Mouse (Mus musculus) lung, adult 18-20 months (tissue): ENCODE measurements around the gene Defb45.

Experiments
- DNase-seq, 2 experiments: peaks; one replicate each; pipeline ENCODE4 v3.0.0; 2022; ENCODE audit warnings: mixed read lengths in 2 of 2

Defb45 gene

DNA sequence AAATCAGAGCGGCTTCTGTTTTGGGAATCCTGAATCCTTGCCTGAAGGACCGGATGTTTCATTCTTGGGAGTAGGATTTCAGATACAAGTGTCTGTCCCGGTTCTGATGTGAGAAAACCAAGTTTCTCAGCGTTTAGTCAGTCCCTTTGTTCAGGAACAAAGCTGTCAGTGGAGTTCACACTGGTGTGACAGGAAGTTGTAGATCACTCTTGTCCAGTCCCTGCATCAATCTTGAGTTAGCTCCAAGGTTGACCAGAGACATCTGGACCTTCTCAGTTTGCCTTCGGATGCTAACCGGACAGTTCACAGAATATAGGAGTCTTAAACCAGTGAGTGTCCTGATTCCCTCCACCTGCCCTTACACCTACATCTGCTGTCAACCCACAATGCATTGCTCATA lies 8.5 kb upstream of the Defb45 start:
- no peak for DNase-seq

DNA sequence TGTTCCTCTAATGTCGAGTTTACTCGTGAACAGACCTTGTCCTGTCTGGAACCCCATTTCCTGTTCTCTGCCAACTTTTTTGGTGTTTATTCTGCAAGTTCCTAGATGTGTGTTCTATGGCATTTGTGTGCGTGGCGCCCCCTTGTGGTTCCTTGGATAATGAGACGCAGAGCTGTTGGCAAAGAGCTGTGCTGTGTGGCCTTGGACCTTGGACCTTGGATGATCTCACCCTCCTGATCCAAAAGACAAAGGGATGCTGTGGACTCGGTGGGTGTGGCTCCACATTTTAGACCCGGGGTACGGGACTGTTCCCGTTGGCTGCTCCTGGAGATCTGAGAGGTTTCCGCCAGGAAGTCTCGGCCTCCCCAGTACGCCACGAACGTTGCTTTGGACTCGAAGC lies 4.9 kb upstream of the Defb45 start, which contains the start of gene Defb36:
TSS of gene Defb36 (plus strand) at position 271 of the 400 bp plus-strand sequence.
- no peak for DNase-seq

DNA sequence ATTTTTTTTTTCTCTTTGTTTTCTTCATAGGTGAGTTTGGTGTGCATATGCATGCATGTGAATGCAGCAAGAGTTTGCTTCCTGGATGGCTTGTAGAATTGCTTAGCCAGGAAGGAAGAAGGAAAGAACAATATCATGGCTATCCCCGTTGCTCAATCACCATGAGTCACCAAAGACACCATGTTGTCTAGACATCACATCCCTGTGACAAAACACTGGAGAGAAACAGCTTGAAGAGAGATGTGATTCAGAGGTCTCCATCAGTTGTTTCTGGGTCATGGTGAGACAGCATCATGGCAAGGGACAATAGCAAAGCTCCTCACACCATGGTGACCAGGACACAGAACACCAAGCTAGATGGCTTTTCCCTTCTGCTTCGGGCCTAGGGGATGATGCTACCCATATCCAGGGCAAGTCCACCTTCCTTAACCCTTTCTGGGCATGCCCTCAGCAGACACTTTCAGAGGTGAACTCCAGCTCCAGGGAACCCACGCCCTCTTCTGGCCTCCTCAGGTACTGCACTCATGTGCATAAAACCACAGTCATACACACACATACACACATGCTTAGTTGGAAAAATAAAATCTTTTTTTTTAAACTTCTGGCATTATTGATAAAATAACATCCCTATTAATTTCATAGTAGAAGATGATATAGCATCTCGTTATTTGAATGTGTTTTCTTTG lies 2.2 kb upstream of the Defb45 start:
- DNase-seq = no peak

DNA sequence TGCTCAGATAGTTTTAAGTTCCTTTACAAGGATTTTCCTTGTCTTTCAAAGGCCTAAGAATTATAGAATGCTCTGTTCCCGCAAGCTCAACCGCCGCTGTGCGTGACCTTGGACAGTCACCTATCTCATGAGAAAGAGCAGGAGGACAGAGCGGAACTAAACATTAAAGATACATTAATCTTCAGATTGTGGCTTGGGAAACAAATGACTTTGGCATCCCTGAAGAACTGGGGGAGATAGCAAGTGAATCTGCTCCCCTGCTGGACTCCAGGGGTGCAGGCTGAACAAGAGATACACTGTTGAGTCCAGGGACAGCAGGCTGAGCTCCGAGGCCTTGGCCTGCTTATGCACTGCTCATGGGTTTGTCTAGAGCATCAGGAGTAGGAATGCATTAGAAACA lies 877 bp upstream of the Defb45 start:
- no peak for DNase-seq

DNA sequence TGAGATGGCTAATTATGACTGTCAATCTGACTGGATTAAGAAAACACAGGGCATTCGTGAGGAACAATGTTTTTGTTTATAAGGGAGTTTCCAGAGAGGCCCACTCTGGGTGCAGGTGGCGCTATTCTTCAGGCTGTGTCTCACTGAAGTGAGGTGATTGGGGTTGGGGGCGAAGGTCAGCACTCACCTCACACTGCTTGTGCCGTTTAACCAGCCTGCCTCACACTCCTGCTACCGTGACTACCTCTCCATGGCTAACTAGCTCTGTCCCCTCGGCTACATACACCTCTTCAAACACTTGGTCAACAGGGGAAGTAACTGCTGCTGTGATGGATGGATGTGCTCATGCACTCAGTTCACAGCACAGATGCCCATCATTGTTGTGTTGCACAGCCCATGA lies 10.2 kb downstream of the Defb45 start:
- no peak for DNase-seq

DNA sequence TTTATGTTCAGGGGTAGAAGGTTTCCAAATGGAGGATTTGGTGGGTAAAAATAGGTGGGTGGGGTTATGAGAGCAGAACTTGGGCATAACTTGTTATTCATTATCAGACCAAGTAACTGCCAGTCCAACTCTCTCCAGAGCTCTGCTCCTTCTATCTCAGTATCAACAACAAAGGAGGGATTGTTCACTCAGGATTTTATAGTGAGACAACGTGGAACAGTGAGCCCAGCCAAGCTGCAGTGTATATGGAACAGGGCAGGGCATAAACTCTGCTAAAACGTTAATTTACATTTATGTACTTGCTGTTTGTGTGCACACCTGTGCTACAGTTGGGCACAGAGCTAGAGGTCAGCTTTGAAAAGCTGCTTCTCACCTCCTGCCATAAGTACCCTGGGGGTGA lies 10.7 kb downstream of the Defb45 start:
- DNase-seq = no peak

DNA sequence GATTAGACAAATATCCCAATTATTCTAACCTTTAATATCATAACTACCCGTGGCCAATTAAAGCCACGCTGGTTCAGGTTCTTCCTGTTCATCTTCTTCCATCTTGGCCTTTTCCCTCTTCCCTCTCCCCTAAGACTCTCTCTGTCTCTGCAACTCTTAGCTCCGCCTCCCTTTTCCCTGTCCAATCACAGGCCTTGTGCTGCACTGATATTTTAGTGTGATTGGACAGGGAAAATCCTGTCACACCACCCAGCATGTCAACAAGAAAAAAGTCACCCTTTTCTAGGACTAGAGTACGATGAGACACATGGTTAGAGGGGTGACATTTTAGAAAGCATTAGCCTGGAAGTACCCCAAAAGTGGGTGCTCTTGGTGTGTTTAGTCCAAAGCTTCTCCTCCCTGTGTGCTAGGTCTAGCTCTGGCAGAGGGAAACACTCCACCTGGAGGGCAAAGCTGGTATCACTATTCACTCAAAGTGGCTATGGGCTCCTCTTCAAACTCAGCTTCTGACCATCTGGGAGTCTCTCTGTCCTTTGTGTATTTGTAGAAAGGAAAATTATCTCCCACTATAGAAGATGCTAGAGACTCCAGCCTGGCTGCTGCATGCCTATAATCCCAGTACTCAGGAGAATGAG lies 12.2 kb downstream of the Defb45 start:
- no peak for DNase-seq

DNA sequence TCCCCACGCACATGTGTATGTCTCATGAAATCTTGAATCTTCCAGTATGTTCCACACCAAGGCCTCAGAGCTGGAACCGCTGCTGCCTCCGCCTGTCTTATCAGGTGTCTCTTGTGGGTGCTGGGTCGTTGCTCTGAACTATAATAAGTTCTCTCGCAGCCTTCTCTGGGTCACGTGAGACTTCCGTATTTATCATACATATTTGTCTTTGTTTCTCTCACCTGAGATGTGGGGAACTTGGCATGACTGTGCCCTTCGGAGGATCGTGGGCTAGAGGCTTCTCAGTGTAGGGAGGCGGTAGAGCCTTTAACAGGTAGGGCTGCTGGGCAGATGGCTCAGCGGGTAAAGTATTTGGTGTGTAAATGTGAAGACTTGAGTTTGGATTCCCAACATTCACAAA lies 18.6 kb downstream of the Defb45 start:
- DNase-seq = no peak

DNA sequence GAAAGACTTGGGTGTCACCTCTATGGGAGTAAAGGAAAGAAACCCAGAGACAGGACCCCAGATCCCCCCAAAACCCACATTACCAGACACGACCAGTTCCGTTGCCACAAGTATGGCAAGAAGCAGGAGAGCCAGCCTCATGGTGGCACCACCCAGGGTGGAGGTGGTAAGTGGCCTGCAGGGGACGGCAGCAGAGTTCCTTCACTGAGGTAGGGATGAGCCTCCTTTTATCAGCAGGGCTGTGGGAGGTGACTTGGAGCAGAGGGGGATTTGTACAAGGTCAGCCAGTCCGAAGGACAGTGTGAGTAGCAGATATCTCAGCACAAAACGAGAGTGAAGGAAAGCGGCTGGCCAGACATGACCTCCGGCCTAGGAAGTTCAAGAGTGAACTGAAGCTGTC lies 19.1 kb downstream of the Defb45 start, which contains the start of gene Defb19:
TSS of gene Defb19 (minus strand) at position 206 of the 400 bp plus-strand sequence.
- no peak for DNase-seq

DNA sequence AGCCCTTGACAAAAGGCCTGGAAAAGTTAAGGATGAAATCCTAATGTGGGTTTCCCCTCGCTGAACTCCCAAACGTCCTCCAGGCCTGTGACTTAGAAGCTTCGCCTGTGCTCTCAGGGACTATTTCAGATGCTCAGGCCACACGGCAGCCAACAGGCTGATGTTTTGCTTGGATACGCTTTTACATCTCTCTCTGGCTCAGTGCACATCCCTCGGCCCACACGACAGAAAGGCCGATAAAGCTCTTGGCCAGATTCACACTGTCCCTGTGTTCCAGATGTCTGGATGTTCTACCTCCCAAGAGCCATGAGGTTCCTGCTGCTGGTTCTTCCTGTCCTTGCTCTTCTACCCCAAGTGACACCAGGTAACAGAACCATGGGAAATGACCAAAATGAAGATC lies 25.7 kb downstream of the Defb45 start:
- DNase-seq = no peak

DNA sequence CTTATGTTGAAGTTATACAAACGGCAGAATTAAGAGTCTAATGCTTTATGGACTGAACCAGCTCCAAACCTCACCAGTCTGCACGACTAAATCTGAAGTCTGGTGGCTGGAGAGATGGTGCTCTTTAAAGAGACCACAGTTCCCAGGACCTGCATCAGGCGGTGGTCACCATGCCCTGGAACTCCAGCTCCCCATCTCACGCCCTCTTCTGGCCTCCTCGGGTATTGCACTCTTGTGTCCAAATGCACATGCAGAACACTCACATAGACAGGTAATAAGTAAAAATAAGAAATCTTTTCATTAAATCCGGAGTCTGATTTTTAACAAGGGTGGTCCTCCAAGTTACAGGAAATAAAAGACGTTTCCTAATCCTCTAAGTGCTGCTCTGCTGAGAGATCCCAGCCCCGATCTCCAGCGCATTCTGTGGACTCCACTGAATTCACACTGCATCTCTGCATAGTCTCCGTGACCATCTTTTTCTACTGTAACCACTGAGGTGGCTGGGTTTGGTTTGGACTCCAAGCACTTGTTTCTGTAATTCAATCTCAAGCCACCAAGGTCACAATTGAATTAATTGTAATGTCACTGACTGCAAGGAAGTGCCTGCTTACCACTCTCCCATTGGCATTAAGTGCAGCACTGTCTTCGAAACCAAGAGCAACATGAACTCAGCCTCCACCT lies 26.9 kb downstream of the Defb45 start, which contains the start of gene Defb21:
TSS of gene Defb21 (plus strand) at position 631 of the 681 bp plus-strand sequence.
- no peak for DNase-seq

DNA sequence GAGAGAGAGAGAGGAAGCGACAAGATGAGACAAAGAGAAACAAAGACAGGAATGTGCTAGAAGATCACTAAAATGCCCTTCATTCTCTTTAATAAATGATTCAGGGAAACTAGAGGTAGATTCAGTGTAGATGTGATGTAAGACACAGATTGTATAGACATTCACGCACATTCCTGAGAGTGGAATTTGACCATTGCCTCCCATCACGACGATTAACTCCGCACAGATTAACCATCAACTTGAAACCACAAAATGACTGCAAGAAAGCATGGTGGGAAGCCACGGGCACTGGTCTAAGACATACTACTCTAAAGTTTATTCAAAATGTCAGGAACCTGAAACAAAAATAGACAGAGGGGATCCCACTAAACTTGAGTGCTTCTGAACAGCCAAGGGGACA lies 28.9 kb downstream of the Defb45 start:
- DNase-seq = no peak

DNA sequence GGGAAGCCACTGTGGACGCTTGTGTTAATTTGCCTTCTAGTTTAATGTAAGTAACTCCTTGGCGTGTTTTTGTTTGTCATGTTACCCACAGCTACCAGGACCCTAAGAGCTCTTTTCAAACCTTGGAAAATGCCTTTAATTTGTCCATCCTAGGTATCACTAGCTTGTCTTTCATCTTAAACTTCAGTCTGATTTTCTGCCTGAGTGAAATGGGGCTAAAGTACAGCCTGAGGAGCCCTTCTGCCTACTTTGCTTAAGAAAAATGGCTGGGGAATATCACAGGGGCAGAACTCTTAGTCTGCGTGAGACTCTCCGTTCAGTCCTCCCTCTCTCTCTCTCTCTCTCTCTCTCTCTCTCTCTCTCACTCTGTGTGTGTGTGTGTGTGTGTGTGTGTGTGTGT lies 29.3 kb downstream of the Defb45 start:
- no peak for DNase-seq

DNA sequence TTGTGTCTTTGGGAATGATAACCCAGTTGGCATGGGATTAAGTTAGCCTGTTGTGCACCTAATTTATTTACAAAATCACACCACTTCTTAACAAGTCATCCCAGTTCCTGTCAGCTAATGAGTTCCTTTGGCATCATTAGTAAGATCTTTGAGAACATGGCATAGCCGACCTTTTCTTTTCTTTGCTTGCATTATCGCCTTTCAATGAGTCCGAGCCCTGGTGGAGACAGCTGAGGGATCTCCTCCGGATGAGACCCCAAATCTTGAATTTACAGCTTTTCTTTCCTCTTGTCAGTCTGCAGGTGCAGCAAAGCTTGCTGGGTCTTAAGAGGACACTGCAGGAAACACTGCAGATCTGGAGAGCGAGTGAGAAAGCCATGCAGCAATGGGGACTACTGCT lies 30.2 kb downstream of the Defb45 start, which contains the start of gene Gm17416:
TSS of gene Gm17416 (plus strand) at position 301 of the 400 bp plus-strand sequence.
- no peak for DNase-seq

DNA sequence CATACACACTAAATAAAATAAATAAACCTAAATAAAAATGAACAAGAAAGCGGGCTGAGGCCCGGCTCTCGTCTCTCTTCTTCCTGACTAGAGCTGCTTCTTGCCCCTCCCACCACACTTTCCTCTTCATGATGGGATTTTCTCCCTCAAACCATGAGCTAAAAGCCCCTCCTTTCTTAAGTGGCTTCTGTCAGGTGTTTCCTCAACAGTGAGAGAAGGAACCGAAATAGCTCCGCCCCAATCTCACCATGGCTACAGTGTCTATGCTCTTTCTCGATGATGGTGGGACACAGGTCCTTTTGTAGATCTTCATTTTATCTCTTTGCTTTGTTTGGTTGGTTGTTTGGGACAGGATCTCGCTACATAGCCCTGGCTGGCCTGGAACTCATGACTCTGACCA lies 42.5 kb downstream of the Defb45 start:
- no peak for DNase-seq

DNA sequence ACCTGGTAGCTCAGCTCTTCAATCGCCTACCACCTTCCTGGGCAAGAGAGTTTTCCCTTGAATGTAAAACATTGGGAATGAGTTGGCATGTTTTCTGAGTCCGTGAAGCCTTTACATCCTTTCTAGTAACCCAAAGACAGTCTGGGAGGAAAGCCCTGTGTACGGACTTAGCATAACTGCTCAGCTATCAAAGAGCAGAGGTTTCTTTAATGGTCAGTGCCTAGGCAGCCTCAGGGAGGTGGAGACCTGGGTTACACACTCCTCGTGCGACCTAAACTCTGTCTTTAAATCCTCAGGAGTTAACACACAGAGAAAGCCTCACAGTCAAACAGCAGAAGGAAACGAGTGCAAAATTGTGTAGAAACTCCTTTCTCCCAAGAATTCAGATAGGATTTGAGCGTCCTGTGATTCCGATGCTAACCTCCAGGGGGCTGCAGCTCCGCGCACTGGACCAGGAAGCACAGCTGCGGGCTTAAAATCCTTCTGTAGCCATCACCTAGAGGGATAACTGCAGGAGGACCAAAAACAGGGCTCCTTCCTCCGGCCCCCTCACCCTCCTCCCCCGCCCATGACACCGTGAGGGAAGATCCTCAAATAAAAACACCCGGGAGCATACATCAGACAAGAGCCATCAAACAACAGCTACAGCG lies 45.3 kb downstream of the Defb45 start:
- DNase-seq = peak; percentile 8 to 25

DNA sequence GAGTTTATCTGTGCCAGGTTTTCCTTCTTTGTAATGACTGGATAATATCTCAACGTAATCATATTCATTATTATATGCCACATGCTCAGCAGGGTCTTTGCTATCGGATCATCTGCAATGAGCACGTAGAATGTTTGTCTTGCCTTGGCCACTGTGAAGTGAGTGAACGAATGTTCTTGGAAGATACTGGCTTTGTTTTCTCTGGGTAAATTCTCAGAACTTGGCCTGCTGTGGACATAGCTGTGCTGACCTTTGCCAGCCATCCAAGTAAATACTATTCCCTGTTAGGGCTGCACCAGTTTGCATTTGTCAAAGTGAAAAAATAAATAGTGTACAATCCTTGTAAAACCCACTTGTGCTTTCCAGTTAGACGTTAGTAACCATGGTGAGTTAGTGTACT lies 51.1 kb downstream of the Defb45 start:
- DNase-seq = no peak

DNA sequence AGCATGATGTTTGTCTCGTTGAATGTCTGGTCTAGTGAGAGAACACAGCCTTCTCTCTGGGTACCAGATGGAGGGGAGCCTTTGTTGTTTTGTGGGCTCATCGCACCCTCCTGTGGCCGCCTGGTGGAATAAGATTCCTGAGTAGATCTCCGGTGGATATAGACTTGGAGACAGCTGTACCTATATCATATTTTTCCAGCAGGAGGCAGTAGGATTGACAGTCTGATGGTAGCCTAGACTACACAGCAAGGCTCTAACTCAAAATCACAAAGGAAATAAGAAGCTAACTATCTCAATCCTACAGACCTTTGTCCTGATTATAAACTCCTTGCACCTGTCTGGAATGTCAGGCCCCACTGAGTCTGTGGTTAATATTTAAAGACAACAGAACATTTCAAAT lies 54.5 kb downstream of the Defb45 start:
- DNase-seq = peak in 1 of 2 experiments; percentile 6

DNA sequence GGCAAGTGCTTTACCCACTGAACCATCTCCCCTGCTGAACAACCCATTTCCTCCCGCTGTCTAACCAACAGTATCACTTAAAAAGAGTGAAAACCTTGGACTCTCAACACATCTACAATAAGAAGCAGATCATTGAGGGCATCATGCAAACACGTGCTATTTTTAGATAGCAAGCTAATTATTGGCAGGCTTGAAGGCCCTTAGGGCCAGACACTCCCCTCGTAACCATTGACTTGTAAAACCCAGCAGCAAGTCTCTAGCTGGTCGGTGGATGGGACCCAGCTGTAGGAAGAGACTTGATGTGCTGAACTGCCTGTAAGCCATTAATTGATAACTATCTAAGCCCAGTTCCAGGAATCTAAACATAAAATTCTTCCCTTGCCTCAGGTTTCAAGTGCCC lies 55.7 kb downstream of the Defb45 start:
- DNase-seq = no peak
